Mouse (Mus musculus) heart, adult 8-10 months (tissue): ENCODE data around the gene Chst8. TPM values are rescaled to one million over a fixed set of nuclear protein-coding genes. Genes with fewer than 3 reads are reported as not detected.

Experiments used
- DNase-seq: peaks from one replicate; pipeline ENCODE4 v3.0.0; 2022; ENCODE audit warnings: low spot score
- total RNA-seq, 4 experiments: library from RNA; stranded (reverse); gene quantifications; 2 replicates each; pipeline ENCODE4 v1.2.4; 2022

Chst8 gene
- not detected for total RNA-seq

DNA sequence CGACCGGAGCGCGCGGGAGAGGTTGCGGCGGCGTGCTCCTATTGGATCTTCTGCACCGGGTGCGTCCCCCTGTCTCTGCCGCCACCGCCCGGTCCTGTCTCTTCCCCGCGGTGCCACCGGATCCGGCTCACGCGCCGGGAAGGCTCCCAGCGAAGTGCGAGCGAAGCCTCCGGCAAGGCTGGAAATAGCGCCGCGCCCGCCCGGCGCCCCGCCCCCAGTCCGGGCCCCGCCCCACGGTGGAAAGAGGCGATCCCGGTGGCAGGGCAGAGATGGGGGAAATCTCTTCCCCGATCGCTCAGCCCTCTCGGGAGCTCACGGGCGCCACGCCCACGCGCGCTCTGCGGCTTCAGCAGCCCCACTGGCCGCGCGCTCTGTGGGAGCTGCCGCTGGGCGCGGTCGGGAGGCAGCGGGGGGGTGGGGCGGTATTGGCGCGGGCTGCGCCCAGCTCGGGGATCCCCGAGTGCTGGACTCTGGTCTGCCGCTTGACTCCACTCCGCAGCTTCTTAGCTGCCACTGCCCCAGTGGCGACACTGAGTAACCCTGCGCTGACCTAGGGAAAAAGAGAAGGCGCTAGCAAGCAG is at the start of gene Chst8:
Gene Chst8 (minus strand): TSS at position 181 of the 581 bp plus-strand sequence.
- DNase-seq: peak; percentile 68

DNA sequence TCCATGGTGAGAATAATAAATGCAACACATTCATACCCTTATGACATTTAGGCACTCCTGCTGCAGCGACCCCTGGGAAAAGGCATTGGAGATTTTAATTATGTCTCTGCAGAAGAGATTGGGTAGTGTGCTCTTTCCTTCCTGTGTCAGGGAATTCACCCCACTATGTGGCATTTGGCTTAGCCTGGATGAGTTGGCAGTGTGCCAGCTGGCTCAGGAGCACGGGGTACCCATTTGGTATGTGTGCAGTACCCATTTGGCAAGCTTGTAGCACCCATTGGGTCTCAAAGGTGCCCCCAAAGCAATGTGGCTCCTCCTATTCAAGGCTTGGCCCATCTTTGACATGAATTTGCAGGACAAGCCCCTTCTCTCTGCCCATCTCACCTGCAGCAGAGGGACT is 45.8 kb upstream of the Chst8 start:
- DNase-seq: no peak

DNA sequence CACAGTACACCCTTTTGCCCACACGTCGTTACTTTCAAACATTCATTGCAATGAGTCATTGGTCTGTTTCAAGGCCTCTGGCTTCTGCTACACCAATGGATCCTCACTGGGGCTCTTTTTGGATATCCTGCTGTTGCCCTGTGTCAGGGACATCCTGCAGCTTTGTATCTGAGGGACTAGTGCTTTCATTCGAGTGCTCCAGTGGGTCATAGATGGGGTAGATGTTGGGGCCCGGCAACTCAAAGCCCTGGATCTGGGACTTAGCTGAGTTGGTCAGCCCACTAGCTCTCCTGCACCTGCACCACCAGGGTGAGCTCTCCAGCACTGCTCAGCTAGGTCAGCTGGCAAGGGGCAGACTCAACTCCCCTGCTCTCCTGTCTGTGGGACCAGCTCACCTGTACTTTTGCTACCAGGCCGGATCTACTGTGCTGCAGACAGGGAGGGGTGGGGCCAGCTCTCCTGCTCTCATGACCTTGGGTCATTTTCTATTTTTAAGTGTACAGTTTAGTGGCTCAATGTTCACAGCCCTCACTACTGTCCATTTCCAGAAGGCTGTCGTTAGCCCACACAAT is 42.4 kb upstream of the Chst8 start:
- DNase-seq: no peak

DNA sequence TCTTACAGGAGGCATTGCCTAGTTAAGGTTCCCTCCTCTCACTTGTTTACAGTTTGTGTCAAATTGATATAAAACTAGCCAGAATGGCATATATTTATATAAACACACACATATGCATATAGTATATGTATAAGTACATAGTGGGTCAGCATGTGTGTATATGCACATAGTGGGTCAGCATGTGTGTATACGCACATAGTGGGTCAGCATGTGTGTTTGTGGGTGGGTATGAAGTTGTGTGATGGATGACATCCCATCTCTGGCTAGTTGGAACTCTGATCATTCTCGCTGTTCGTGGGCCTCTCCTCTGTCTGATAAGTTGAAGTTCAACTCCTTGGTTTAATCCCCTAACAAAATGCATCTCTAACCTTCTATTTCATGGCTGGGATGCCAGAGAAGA is 40.9 kb upstream of the Chst8 start:
- no peak for DNase-seq

DNA sequence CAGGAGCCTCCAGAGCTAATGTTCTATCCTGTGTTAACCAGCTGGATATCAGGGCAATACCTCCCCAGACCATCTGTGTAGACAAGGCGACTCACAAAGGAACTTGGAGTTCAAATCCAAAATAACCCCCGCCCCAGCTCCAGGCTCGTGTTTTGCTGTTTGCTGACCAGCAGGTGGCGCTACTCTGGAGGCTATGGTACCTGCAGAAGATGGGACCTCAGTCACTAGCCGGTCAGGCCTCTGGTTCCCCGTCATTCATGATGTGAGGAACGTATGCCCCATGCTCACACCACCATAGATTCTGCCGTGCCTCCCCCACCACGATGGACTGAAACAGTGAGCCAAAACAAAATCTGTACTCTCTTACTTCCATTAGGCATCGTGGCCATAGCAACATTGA is 37.1 kb upstream of the Chst8 start:
- no peak for DNase-seq

DNA sequence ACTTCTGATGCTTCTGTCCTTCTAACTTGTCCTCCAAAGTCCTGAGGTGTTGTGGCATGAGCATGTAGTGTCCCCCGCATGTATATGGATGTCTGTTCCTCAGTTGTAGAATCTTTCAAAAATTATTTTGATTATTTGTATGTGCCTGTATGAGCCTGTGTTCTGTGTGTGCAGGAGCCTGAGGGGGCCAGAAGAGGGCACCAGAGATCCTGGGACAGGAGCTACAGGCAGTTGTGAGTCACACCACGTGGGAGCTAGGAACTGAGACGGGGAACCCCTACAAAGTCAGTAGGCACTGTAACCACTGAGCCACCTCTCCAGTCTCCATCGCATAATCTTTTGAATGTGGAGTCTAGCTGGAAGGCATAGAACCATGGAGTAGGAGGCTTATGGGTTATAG is 36.3 kb upstream of the Chst8 start:
- DNase-seq: no peak

DNA sequence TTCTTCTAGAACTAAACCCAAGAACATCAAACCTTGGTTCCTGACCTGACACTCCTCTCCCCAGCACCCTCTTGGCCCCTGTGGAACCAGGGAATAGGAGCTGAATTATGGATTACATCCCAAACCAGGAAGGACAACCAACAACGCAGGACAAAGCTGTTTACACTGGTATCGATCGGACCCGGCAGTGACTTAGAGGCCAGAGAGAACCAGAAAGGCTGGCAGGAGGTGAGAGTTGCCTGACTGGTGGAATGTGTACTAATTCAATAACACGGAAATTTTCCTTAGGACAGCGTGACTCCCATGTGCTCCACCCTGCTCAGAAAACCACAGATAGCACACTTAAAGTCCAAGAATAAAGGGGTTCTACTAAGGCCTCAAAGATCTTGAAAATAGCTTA is 35.4 kb upstream of the Chst8 start:
- no peak for DNase-seq

DNA sequence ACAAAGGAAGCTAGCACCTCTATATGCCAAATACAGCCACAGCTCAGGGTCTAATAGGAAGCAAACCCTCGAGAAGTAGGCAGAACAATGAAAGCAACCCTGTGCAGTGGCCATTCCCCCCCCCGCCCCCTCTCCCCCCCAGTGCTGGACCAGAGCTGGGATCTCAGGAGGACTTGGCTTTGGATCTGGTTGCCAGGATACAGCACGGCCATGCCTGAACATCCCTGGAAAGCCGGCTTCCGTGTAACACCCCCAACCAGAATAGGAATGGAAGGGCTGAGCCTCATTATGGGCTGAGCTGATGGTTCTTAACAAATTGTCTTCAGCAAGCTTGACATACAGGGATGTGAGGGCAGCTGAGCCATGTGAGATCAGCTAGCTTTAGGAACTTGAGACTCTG is 34.9 kb upstream of the Chst8 start:
- DNase-seq: no peak

DNA sequence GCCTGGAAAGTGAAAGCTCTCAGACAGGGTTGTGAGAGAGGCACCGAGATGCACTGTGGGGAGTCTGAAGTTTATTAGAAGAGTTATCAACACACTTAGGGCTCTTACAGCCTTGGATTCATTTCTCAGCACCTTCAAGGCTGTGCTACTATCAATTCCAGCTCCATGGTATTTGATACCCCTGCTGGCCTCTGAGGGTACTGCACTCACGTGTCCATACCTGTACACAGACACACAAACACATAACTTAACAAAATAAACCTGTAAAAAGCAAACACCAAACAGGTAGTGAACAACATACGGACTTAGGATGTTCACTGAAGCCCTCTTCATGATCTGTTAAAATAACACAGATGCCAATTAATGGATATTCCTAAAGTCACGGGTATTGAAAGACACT is 26.2 kb upstream of the Chst8 start:
- no peak for DNase-seq

DNA sequence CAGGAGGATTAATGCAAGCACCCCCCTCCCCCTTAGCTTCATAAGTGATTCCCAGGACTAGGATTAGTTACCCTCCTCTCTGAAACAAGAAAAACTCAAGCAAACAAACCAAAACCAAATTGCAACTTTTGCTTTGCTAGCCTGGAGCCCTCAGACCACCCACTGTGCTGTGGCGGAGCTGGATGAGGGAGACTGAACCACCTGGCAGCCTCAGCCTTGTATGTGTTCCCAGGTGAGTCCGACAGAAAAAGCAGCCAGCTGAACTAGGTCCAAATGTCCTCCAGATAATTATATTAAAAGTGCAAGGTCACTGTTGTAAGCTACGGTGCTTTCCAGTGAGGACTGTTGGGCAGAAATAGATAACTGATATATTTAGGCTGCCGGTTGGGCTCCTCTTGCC is 25.7 kb upstream of the Chst8 start:
- DNase-seq: peak; percentile 32

DNA sequence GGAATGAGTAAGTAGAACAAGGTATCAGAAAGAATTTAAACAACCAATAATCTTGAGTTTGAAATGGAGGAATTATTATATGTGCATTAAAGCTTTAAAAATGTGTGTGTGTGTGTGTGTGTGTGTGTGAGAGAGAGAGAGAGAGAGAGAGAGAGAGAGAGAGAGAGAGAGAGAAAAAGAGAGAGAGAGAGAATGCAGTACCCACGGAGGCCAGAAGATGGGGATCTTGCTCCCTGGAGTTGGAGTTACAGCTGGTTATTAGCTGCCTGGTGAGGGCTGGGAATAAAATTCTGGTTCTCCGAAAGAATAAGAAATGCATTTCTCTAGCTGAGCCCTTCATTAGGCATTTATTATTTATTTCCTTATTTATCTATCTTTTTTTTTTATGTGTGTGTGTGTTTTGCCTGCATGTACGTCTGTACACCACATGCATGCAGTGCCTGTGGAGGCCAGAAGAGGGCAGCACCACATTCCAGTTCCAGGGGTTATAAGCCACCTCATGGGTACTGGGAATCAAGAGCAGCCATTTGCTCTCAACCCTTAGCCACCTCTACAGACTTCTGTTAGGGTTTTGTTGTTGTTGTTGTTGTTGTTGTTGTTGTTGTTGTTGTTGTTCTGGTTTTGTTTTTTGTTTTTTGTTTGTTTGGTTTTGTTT is 13.9 kb upstream of the Chst8 start:
- DNase-seq: no peak

DNA sequence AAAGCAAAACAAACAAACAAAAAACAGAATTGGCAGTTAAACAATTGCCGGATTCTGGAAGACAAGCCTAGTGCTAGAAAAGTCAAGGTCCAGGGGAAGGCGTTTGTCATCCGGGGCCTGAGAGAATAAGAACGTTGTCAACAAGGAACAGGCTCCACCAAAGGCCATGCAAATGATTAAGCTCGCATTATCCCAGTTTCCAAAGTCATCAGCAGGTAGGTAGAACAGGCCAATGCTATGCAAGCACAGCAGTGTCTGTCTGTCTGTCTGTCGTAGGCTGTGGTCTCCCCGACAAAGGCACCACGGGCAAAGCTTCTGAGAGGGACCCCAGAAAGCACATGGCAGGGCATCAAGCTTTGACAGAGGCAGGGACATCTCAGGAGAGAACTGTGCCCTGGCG is 9.1 kb upstream of the Chst8 start:
- DNase-seq: no peak

DNA sequence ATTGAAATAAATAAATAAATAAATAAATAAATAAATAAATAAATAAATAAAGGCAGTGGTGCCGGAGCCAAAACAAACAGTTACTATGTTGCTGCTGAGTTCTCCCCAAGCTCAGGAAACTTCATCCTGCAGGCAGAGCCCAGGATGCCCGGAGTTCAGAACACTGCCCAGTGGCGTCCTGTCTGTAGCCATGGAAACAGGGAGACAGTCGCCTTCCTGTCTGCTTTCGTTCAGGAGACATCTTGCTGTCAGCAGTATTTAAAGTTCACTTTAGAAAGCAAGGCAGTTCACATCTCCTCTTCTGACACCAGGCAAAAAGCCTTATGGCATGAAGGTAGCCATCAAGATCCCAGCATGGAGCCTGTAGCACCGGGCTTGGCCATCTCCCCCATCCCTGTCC is 8.0 kb upstream of the Chst8 start:
- no peak for DNase-seq

DNA sequence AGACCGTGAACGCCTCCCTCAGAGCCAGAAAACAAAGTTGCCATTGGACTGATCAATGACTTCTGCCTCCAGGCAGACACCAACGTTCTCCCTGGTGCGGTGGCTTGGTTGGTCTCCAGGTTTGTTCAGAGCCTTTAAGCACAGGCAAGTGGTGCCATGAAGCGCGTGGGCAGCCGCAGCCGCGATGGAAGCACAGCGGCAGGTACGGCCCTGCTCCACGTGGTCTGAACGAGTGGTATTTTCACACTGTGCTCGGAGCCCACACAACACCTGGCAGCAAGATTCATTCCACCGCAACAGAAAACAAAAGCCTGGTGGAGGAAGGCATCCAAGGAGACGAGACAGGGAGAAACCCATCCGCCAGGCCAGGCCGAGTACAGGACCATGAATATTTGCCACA is 7.3 kb upstream of the Chst8 start:
- DNase-seq: no peak

DNA sequence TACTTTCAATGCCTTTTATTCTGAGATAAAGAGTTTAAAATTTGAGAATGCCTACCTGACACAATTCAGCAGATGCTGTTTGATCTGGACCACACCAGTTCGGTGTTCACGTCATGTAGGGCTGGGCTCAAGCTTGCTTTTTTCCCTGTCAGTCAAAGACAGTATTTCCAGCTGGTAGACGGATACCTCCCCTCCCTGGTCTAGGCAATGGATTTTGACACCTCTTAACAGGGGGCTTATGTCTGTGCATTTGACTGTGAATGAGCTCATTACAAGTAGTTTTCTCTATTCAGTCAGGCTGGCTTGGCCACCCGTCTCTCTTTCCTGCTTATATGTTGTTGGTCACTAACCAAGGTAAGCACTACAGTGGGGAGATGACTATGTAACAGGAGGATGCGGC is 6.1 kb upstream of the Chst8 start:
- DNase-seq: no peak

DNA sequence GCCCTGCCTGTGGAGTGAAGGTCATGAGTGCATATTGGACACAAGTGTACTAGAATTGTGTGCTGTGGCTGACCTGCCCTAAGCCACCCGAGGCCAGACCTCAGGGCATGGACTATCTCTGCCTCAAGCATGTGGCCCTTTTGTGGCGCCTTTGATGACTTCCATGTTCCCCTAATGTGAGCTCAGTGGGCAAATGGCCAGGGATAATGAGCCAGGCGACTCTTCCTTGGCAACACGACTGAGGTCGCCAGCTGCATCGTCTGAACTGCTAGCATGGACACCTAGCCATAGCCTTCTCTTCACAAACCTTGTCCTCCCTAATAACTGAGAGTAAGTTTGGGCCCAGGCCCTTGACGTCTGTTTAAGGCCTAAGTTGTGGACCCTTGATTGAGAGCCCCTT is 4.5 kb upstream of the Chst8 start:
- no peak for DNase-seq

DNA sequence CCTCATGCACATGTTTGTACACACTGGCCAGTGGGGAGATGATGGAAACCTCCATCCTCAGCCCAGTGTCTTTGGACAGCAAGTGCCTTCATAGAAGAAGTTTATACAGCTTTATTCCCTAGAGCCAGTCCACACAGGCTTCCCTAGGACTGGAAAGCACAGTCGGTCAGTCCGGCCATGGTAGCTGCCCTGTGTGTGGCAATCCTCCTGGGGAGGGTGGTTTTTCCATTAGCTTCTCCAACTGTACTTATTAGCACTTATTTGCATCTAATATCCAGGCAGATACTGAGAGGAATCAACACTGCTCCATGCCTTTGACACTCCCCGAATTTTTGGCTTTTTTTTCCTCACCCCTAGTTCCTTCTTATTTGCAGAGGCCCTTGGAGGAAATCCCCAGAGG is 2.3 kb upstream of the Chst8 start:
- no peak for DNase-seq

DNA sequence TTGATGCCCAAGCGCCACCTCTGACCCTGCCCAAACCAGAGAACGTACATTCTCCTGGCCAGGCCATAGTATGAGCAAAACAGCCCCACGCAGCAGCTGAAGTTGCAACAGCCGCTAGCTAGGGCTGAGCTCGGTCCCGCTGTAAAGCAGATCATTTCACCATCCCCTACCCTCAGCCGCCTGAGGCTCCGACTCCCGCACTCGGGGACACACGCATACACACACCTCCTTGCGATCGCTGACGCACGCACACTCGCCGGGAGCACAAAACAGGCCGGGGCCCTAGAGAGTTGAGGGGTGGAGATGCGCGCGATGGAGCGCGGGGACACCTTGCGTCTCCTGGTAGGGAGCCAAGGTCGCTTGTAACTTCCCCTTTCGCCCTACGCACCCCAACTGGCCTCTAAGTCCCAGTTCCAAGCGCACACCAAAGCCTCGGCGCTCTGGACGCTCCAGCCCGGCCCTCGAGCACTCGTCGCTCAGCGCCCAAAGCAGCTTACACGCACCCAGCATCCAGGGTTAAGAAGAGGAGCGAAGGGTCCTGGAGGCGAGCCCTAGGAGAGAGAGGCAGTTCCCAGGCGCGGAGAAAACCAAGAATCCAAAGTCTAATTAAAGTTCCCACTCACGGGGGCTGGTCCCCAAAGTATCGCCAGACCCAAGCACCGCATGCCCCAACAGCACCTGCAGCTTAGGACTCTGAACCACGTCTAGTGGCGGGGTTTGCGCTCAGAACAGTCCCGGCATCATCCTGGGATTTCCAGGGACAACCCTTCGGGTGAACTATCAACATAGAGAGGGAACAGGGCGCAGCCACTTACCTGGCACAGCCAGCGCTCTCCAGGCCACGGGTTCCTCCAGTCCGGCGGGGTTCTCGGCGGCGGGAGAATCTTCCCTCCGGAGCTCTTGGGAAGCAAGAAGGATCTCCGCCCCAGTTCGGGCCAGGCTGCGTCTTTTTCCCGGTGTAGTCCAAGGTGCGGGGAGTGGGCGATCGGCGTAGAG is 682 bp downstream of the Chst8 start:
- no peak for DNase-seq

DNA sequence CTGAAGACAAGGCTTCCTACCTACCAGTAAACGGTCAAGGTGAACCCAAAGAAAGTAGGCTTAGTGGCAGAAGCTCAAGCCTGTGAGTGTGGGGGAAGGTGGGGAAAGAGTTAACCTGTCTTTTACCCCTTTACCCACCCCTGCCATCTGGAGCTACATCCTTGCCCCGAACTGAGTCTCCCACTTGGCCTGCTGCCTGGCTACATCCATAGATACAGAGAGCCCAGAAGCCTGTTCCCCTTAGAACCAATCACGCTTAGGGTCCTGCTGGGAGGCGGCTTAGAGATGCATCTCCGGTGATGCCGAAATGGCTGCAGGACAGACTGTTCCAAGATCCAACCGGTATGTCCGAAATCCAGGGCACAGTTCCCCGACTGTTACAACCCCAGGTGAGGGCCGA is 1.5 kb downstream of the Chst8 start:
- DNase-seq: no peak

DNA sequence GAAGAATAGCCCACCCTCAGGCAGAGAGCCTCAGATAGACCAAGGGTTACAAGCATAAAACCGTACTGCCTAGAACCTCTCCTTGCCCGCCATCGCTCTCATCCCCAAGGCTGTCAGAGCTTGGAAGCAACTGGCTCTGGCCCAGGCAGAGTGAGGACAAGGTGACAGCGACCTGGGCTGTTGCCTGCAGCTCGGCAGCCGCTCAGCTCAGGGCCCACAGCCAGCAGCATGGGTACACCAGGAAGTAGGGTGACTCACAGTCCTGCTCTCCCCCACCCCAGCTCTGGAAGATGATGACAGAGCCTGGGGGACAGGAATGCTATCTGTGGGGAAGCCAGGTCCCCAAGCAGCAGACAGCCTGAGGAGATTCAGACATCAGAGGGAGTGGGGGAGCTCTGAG is 6.2 kb downstream of the Chst8 start:
- DNase-seq: peak; percentile 51

DNA sequence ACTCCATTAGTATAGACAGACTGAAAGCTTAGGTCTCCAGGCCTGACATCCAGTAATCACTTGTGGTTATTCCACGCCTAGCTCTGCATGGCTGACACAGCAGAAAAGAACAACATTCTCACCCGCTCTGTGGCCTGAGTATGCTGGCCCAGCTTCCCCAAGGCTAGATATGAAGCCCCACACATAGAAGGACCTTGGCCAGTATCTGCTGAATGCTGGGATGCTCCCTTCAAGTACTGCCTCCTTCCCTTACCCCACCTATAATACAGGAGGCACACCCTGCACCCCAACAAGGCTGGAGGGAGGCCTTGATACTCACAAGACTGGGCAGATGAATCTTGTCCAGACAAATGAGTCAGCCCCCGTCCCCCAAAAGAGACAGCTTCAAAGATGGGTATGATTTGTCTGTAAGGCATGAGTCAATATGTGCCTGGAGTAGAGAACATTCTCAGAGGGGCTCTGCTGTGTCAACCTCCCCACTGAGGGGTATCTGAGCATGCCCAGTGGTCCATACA is 6.8 kb downstream of the Chst8 start:
- DNase-seq: no peak

DNA sequence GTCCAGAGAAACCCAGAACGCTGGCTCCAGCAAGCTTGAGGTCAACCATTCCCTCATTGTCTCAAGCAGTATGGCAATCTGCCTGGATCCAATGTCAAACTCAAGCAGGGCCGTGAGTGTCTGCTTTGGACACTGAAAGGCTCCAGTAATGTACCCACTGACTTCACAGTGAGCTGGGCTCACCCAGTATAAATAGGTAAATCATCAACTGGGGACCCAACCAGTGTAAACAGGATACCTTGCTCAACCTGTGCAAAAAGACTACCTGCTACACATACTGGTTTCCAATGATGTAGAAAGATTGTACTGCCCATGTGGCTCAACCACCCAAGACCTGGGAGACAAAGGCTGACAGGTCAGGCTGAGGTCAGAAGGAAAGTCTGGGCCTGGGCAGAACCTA is 7.5 kb downstream of the Chst8 start:
- DNase-seq: no peak
